Mouse (Mus musculus) central nervous system, embryonic 14 days (tissue): ENCODE results near the gene Gm5150. TPM values are rescaled to one million over a fixed set of nuclear protein-coding genes. Genes with fewer than 3 reads are reported as not detected.

Experiments used
- polyA plus RNA-seq: library from polyadenylated mRNA; depleted of rRNA; stranded (reverse); fragments of >200 nt; gene quantifications from 2 replicates; pipeline ENCODE4 v1.2.3, GENCODE M21; 2012; rRNA removed

Gm5150 gene
- polyA plus RNA-seq = not detected in 2 replicates

DNA sequence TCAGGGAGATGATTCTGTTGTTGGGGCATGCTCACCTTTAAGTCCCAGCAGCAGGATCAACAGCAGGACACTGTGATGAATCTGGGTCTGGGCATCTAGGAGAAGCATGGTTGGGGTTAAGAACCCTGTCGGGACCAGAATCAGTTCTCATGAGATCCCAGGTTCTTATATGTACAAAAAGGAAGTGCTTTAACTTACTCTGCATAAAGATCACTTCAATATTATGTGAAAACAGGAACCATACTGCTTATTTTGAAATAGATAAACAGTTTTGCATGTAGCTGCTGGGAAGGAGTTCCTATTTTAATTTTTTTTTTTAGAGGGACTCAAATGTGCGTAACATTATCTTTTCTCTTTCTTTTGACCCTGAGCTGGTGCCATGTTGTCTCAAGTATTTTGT lies at the start of gene Gm5150:
Gene Gm5150, minus strand, starts transcription at position 223 of the 400 bp plus-strand sequence.

Other genes with a start within 250 kb of the Gm5150 start
- gene Sirpb1c, start 157.9 kb downstream of the Gm5150 start, polyA plus RNA-seq = 0.02 TPM in 1 of 2 replicates, not detected in the other